Mouse (Mus musculus): ENCODE measurements around the gene Loxl3. TPM values are rescaled to one million over a fixed set of nuclear protein-coding genes. Genes with fewer than 3 reads are reported as not detected.

Gene Loxl3
- polyA plus RNA-seq, 1 experiment from 2014 or later = 16.2 TPM

- no peaks in the 10 kb centered on the region for H3K4me1 ChIP-seq (ENCODE audit: control insufficient read depth, insufficient read depth, low read length)
- WGBS = 88% methylated on average over 9 of the region's 9 CpGs
- no peak overlapping the region for H3K9ac ChIP-seq (replicated peaks; ENCODE audit: low read depth, low read length)
- no peak overlapping the region for H3K27ac ChIP-seq (ENCODE audit: low read length)
- H3K4me3 ChIP-seq (ENCODE audit: low read depth, low read length) = no peak overlapping the region
- H3K9me3 ChIP-seq (ENCODE audit: control insufficient read depth, low read depth, low read length) = no peaks in the 10 kb centered on the region
- H3K36me3 ChIP-seq (ENCODE audit: control insufficient read depth, insufficient read depth, low read length) = no peaks in the 10 kb centered on the region
- no peaks in the 10 kb centered on the region for H3K27me3 ChIP-seq (ENCODE audit: control insufficient read depth, insufficient read depth, low read length)
- ATAC-seq (ENCODE audit: insufficient number of reproducible peaks, insufficient read depth, low FRiP score, low read depth) = no peak
- no peak overlapping the region for H3K4me2 ChIP-seq (replicated peaks; ENCODE audit: low read depth, low read length)
Observed at GRCm38 (mm10) chr6:83023008-83023407, 11.0 kb upstream of the Loxl3 start.

GRCm38 (mm10) chr6:83023786-83024185 lies 10.2 kb upstream of the Loxl3 start:
- Histone ChIP-seq H3K4me3 (ENCODE audit: low read depth, low read length) (no peak overlapping the region), H3K36me3 (ENCODE audit: control insufficient read depth, insufficient read depth, low read length) (no peaks in the 10 kb centered on the region), H3K9ac (replicated peaks; ENCODE audit: low read depth, low read length) (no peak overlapping the region), H3K27me3 (ENCODE audit: control insufficient read depth, insufficient read depth, low read length) (no peaks in the 10 kb centered on the region), H3K4me2 (replicated peaks; ENCODE audit: low read depth, low read length) (no peak overlapping the region), H3K27ac (ENCODE audit: low read length) (no peak overlapping the region), H3K4me1 (ENCODE audit: control insufficient read depth, insufficient read depth, low read length) (no peaks in the 10 kb centered on the region), H3K9me3 (ENCODE audit: control insufficient read depth, low read depth, low read length) (no peaks in the 10 kb centered on the region)
- WGBS = 90% methylated on average over 2 of the region's 2 CpGs
- ATAC-seq (ENCODE audit: insufficient number of reproducible peaks, insufficient read depth, low FRiP score, low read depth) = no peak

GRCm38 (mm10) chr6:83024421-83024820 lies 9.6 kb upstream of the Loxl3 start:
- Histone ChIP-seq H3K4me2 (replicated peaks; ENCODE audit: low read depth, low read length) (no peak overlapping the region), H3K4me1 (ENCODE audit: control insufficient read depth, insufficient read depth, low read length) (no peaks in the 10 kb centered on the region), H3K27ac (ENCODE audit: low read length) (no peak overlapping the region), H3K4me3 (ENCODE audit: low read depth, low read length) (no peak overlapping the region), H3K36me3 (ENCODE audit: control insufficient read depth, insufficient read depth, low read length) (no peaks in the 10 kb centered on the region), H3K27me3 (ENCODE audit: control insufficient read depth, insufficient read depth, low read length) (no peaks in the 10 kb centered on the region), H3K9me3 (ENCODE audit: control insufficient read depth, low read depth, low read length) (no peaks in the 10 kb centered on the region), H3K9ac (replicated peaks; ENCODE audit: low read depth, low read length) (no peak overlapping the region)
- 63% methylated on average over 4 of the region's 4 CpGs for WGBS
- ATAC-seq (ENCODE audit: insufficient number of reproducible peaks, insufficient read depth, low FRiP score, low read depth) = no peak

GRCm38 (mm10) chr6:83025221-83025620 lies 8.8 kb upstream of the Loxl3 start:
- no peak overlapping the region for H3K9ac ChIP-seq (replicated peaks; ENCODE audit: low read depth, low read length)
- no peaks in the 10 kb centered on the region for H3K36me3 ChIP-seq (ENCODE audit: control insufficient read depth, insufficient read depth, low read length)
- no peak overlapping the region for H3K4me3 ChIP-seq (ENCODE audit: low read depth, low read length)
- no peaks in the 10 kb centered on the region for H3K4me1 ChIP-seq (ENCODE audit: control insufficient read depth, insufficient read depth, low read length)
- no peaks in the 10 kb centered on the region for H3K27me3 ChIP-seq (ENCODE audit: control insufficient read depth, insufficient read depth, low read length)
- no peaks in the 10 kb centered on the region for H3K9me3 ChIP-seq (ENCODE audit: control insufficient read depth, low read depth, low read length)
- ATAC-seq (ENCODE audit: insufficient number of reproducible peaks, insufficient read depth, low FRiP score, low read depth) = no peak
- no peak overlapping the region for H3K4me2 ChIP-seq (replicated peaks; ENCODE audit: low read depth, low read length)
- 91% methylated on average over 4 of the region's 4 CpGs for WGBS
- H3K27ac ChIP-seq (ENCODE audit: low read length) = no peak overlapping the region

GRCm38 (mm10) chr6:83027293-83027692 lies 6.7 kb upstream of the Loxl3 start:
- H3K27ac ChIP-seq (ENCODE audit: low read length) = no peak overlapping the region
- no peak for ATAC-seq (ENCODE audit: insufficient number of reproducible peaks, insufficient read depth, low FRiP score, low read depth)
- H3K4me1 ChIP-seq (ENCODE audit: control insufficient read depth, insufficient read depth, low read length) = no peaks in the 10 kb centered on the region
- no peaks in the 10 kb centered on the region for H3K36me3 ChIP-seq (ENCODE audit: control insufficient read depth, insufficient read depth, low read length)
- no peak overlapping the region for H3K4me2 ChIP-seq (replicated peaks; ENCODE audit: low read depth, low read length)
- H3K4me3 ChIP-seq (ENCODE audit: low read depth, low read length) = no peak overlapping the region
- WGBS = 86% methylated on average over 8 of the region's 8 CpGs
- H3K27me3 ChIP-seq (ENCODE audit: control insufficient read depth, insufficient read depth, low read length) = no peaks in the 10 kb centered on the region
- H3K9ac ChIP-seq (replicated peaks; ENCODE audit: low read depth, low read length) = no peak overlapping the region
- no peaks in the 10 kb centered on the region for H3K9me3 ChIP-seq (ENCODE audit: control insufficient read depth, low read depth, low read length)

- ATAC-seq (ENCODE audit: insufficient number of reproducible peaks, insufficient read depth, low FRiP score, low read depth) = no peak
Observed at GRCm38 (mm10) chr6:83027706-83028105, 6.3 kb upstream of the Loxl3 start.

GRCm38 (mm10) chr6:83029777-83030176 lies 4.2 kb upstream of the Loxl3 start:
- Histone ChIP-seq H3K27me3 (ENCODE audit: control insufficient read depth, insufficient read depth, low read length) (no peaks in the 10 kb centered on the region), H3K9me3 (ENCODE audit: control insufficient read depth, low read depth, low read length) (no peaks in the 10 kb centered on the region), H3K36me3 (ENCODE audit: control insufficient read depth, insufficient read depth, low read length) (no peaks in the 10 kb centered on the region), H3K4me2 (replicated peaks; ENCODE audit: low read depth, low read length) (no peak overlapping the region), H3K4me3 (ENCODE audit: low read depth, low read length) (no peak overlapping the region), H3K27ac (ENCODE audit: low read length) (no peak overlapping the region), H3K4me1 (ENCODE audit: control insufficient read depth, insufficient read depth, low read length) (no peaks in the 10 kb centered on the region; the same call in 1 of the 2 replicates), H3K9ac (replicated peaks; ENCODE audit: low read depth, low read length) (no peak overlapping the region)
- no peak for ATAC-seq (ENCODE audit: insufficient number of reproducible peaks, insufficient read depth, low FRiP score, low read depth)
- WGBS = 42% methylated on average over 10 of the region's 10 CpGs

More at GRCm38 (mm10) chr6:83027706-83028105, 6.3 kb upstream of the Loxl3 start:
- Histone ChIP-seq H3K4me2 (replicated peaks; ENCODE audit: low read depth, low read length) (no peak overlapping the region), H3K27ac (ENCODE audit: low read length) (no peak overlapping the region), H3K9ac (replicated peaks; ENCODE audit: low read depth, low read length) (no peak overlapping the region), H3K27me3 (ENCODE audit: control insufficient read depth, insufficient read depth, low read length) (no peaks in the 10 kb centered on the region), H3K36me3 (ENCODE audit: control insufficient read depth, insufficient read depth, low read length) (no peaks in the 10 kb centered on the region), H3K4me3 (ENCODE audit: low read depth, low read length) (no peak overlapping the region), H3K9me3 (ENCODE audit: control insufficient read depth, low read depth, low read length) (no peaks in the 10 kb centered on the region), H3K4me1 (ENCODE audit: control insufficient read depth, insufficient read depth, low read length) (no peaks in the 10 kb centered on the region)
- 36% methylated on average over 8 of the region's 9 CpGs for WGBS

- no peaks in the 10 kb centered on the region for H3K9me3 ChIP-seq (ENCODE audit: control insufficient read depth, low read depth, low read length)
Observed at GRCm38 (mm10) chr6:83031111-83031510, 2.9 kb upstream of the Loxl3 start.

GRCm38 (mm10) chr6:83031921-83032590 lies 1.9 kb upstream of the Loxl3 start:
- no peak for ATAC-seq (ENCODE audit: insufficient number of reproducible peaks, insufficient read depth, low FRiP score, low read depth)
- peaks cover 10% of the 10 kb centered on the region; the same call in 1 of the 2 replicates for H3K4me1 ChIP-seq (ENCODE audit: control insufficient read depth, insufficient read depth, low read length)
- no peaks in the 10 kb centered on the region for H3K27me3 ChIP-seq (ENCODE audit: control insufficient read depth, insufficient read depth, low read length)
- H3K4me3 ChIP-seq (ENCODE audit: low read depth, low read length) = peak overlapping the region; percentile 67
- H3K9ac ChIP-seq (replicated peaks; ENCODE audit: low read depth, low read length) = peak overlapping the region; percentile 53; the same call in 1 of the 2 replicates
- H3K36me3 ChIP-seq (ENCODE audit: control insufficient read depth, insufficient read depth, low read length) = no peaks in the 10 kb centered on the region
- 36% methylated on average over 18 of the region's 18 CpGs for WGBS
- H3K27ac ChIP-seq (ENCODE audit: low read length) = no peak overlapping the region
- H3K9me3 ChIP-seq (ENCODE audit: control insufficient read depth, low read depth, low read length) = no peaks in the 10 kb centered on the region
- H3K4me2 ChIP-seq (replicated peaks; ENCODE audit: low read depth, low read length) = peak overlapping the region; percentile 90

More at GRCm38 (mm10) chr6:83031111-83031510, 2.9 kb upstream of the Loxl3 start:
- no peak for ATAC-seq (ENCODE audit: insufficient number of reproducible peaks, insufficient read depth, low FRiP score, low read depth)
- Histone ChIP-seq H3K27me3 (ENCODE audit: control insufficient read depth, insufficient read depth, low read length) (no peaks in the 10 kb centered on the region), H3K9ac (replicated peaks; ENCODE audit: low read depth, low read length) (no peak overlapping the region), H3K27ac (ENCODE audit: low read length) (no peak overlapping the region), H3K4me1 (ENCODE audit: control insufficient read depth, insufficient read depth, low read length) (peaks cover 9% of the 10 kb centered on the region; the same call in 1 of the 2 replicates), H3K36me3 (ENCODE audit: control insufficient read depth, insufficient read depth, low read length) (no peaks in the 10 kb centered on the region), H3K4me3 (ENCODE audit: low read depth, low read length) (no peak overlapping the region), H3K4me2 (replicated peaks; ENCODE audit: low read depth, low read length) (no peak overlapping the region)
- 68% methylated on average over 7 of the region's 7 CpGs for WGBS
